Mouse (Mus musculus) thymus, adult 2 months (tissue): ENCODE results near the gene Ehhadh.

Experiments
- CTCF ChIP-seq: fragments of 200-500 bp; IDR thresholded peaks from 2 replicates; pipeline ENCODE4 v1.5.1; 2012; ENCODE audit warnings: mild to moderate bottlenecking, control low read depth, low read length, moderate library complexity, borderline replicate concordance; ENCODE audit not compliant: control insufficient read depth, poor library complexity, insufficient read depth; ENCODE audit errors: extremely low read depth
- POLR2A ChIP-seq: fragments of 200-500 bp; IDR thresholded peaks from 2 replicates; pipeline ENCODE4 v1.6.1; 2012; ENCODE audit warnings: mild to moderate bottlenecking, low read length, control low read depth, moderate library complexity; ENCODE audit not compliant: control insufficient read depth, poor library complexity, insufficient read depth; ENCODE audit errors: extremely low read depth

GRCm38 (mm10) chr16:21779149-21779548 lies 8.5 kb downstream of the Ehhadh start:
- no peak for TF ChIP-seq CTCF
- TF ChIP-seq POLR2A, result no peak
